Mouse (Mus musculus) liver, postnatal 0 days (tissue): ENCODE measurements around the gene Scube2.

Experiments
- CTCF ChIP-seq: sonication (generic); IDR thresholded peaks from 2 replicates; pipeline ENCODE4 v1.5.1; 2016; ENCODE audit warnings: antibody characterized with exemption, low read depth
- EP300 ChIP-seq: IDR thresholded peaks from 2 replicates; pipeline ENCODE4 v1.6.1; 2016; ENCODE audit warnings: antibody characterized with exemption, low read depth, mild to moderate bottlenecking

DNA sequence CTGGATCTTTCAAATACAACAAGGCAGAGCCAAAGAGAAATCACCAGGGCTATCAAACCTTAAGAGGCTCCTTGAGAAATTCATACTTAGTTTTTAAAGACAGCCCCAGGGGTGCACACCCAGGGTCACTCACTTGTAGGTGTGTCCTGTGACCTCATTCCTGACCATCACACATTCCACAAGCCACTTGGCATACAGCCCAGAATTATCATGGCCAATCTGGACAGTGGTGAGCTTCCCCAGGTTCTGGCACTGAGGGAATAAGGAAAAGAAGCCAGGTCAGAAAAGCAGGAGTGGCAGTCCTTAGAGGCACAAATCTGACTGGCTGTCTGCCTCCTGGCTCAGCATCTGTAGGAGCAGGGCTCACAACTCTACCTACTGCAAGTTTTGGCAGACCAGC is 33.4 kb upstream of the Scube2 start:
- no peak for TF ChIP-seq CTCF
- no peak for TF ChIP-seq EP300
